Mouse (Mus musculus): ENCODE results near the gene Rprd2. TPM values are rescaled to one million over a fixed set of nuclear protein-coding genes. Genes with fewer than 3 reads are reported as not detected.
A peak's percentile ranks its signal among the peaks of the same experiment; 100 is the strongest.
"Not testable (repeated sequence)": the region's sequence is repeated elsewhere in the genome, so short reads cannot be mapped to it uniquely, and the experiment has no call there.

The Rprd2 gene
- total RNA-seq (2021): 10 to 100 TPM; 60.3 to 65.5 TPM
- long read RNA-seq, experiment 1, partial matches to known transcripts: 2 of 16 reads
- long read RNA-seq, experiment 1, other reads (novel, unspliced or antisense): 11 of 16 reads
- long read RNA-seq, experiment 2, partial matches to known transcripts: 1 of 16 reads
- long read RNA-seq, experiment 2, other reads (novel, unspliced or antisense): 15 of 16 reads

DNA sequence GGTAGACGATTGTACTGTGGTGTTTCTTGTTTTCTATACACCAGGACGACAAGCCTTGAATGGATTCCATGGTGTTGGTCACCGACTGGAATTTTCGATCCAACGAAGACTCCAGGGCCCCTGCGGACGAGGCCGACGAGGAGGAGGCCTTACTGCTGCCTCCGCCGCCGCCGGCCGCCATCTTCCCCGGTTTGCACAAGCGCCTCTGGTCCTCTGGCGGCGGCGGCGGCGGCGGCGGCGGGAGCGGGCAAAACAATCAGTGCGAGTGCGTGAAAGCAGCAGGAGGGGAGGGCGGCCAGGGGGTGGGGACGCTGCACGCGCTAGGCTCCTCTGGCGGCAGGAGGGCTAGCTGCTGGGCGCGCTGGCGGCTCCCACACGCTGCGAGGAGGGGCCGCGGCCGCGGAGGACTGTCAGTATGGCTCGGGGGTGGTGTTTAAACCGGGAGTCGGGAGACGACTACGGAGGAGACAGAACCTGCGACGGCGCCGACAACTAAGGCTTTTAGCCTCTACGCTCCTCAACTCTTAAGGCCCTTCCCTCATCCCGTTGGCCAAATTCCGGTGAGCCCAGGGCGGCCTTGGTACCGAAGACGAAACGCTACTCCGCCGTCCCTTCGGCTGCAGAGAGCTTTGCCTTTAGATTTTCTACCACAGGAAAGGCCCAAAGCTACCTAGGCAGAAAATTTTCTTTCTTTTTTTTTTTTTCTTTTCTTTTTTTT lies at the start of gene Rprd2:
Gene Rprd2, minus strand, starts transcription at position 293 of the 718 bp plus-strand sequence.
- TF ChIP-seq CTCF (conservative IDR thresholded peaks at IDR 0.05): no peak; the same call in 1 of the 2 replicates
- Histone ChIP-seq H3K4me3 (peak within 1 kb of the TSS; percentile 96), H3K27ac (peak within 1 kb of the TSS; percentile 100)
- DNase-seq (ENCODE audit: low spot score in 2 of 2): peak; percentile 74 to 82

DNA sequence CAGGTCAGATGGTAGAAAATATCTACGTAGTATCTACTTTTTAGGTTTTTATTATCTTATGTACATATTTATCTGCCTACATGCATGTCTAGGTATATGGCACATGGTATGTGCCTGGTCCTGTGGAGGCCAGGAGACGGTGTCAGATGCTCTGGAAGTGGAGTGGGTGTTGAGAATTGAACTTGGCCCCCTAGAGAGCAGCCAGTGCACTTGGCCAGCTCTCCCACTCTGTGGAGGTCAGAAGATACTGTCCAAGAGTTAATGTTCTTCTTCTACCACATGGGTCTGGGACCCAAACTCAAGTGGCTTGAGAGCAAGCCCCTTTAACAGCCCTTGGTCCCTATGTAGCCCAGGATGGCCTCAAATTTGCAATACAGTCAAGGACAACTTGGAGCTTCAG lies 48.7 kb upstream of the Rprd2 start:
- Histone ChIP-seq H3K4me3 (no peak overlapping the region), H3K27ac (no peak overlapping the region)
- no peak for DNase-seq (ENCODE audit: low spot score in 2 of 2)
- TF ChIP-seq CTCF (conservative IDR thresholded peaks at IDR 0.05): no peak

DNA sequence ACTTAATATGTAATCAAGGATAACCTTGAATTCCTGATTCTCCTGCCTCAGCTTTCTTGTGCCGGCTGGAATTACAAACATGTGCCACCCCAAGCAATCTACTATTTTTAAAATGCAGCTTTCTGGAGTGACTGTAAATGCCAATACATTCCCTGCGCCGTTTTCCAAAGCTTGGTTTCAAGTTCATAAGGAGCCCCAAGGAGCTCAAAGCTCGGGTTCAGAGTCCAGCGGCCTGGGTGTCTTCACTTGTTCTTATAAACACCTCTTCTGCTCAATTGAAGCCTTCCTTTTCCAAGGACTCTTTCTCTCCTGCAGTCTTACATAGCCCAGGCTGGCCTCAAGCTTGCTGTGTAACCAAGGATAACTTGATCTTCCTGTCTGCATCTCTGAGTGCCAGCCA lies 47.4 kb upstream of the Rprd2 start:
- H3K27ac ChIP-seq: peak overlapping the region; percentile 95; the same call in 1 of the 2 replicates
- DNase-seq (ENCODE audit: low spot score in 2 of 2): no peak
- TF ChIP-seq CTCF (conservative IDR thresholded peaks at IDR 0.05): no peak

DNA sequence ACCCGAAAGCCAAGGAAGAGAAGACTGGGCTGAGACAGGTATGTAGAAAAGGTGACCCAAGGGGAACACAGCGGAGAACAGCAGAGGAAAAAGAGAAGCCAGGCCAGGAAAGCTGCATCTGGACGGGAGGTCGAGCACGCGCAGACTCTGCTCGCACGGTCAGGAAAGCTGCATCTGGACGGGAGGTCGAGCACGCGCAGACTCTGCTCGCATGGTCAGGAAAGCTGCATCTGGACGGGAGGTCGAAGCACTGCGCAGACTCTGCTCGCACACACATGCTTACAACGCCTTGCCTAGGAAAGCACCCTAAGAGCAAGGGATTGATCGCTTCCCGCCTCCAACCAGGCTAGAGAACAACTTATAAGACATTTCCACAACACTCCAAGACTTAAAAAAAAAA lies 46.9 kb upstream of the Rprd2 start:
- no peak for TF ChIP-seq CTCF (conservative IDR thresholded peaks at IDR 0.05)
- no peak for DNase-seq (ENCODE audit: low spot score in 2 of 2)
- Histone ChIP-seq H3K4me3 (no peak overlapping the region), H3K27ac (peak overlapping the region; percentile 95)

More for the DNA sequence above, 47.4 kb upstream of the Rprd2 start:
- H3K4me3 ChIP-seq: no peak overlapping the region

DNA sequence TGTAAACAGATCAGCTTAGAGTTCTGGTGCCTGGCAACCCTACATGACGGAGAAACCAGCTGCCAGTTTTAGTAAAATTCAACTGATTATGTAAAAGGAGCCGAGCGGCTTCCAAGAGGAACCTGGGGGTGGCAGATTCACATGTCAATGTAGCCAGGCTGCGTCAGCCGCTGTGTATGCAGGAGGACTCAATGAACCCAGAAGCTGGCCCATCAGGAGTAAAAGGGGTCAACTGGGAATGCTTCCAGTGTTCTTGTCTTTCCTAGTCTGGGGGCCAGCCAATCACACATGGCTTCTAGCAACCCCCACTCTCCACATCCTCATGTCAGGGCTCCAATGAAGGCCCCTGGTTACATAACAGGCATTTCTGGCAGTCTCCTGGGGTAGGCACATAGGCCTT lies 46.4 kb upstream of the Rprd2 start:
- DNase-seq (ENCODE audit: low spot score in 2 of 2): peak; percentile 77 to 86
- peak overlapping the region; percentile 8; the same call in 1 of the 2 replicates for H3K4me3 ChIP-seq
- TF ChIP-seq CTCF (conservative IDR thresholded peaks at IDR 0.05): no peak
- H3K27ac ChIP-seq: peak overlapping the region; percentile 95

DNA sequence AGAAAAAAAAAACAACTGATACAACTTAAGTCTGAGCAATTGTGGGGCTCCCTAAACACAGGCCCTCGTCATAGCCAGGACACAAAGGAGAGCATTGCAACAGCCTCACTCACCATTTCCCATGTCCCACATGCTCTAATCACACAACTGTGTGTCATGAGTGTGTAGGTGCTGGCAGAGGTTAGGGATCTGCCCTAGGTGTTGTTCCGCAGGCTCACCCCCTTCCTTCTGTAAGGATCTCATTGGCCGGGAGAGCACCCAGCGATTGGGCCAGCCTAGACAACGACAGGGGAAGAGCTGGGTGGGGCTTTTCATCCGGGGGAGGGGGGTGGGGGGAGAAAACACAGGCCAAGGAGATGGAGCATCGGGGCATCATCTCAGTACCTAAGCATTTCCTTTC lies 44.9 kb upstream of the Rprd2 start:
- no peak overlapping the region for H3K27ac ChIP-seq
- H3K4me3 ChIP-seq: no peak overlapping the region
- no peak for DNase-seq (ENCODE audit: low spot score in 2 of 2)
- no peak for TF ChIP-seq CTCF (conservative IDR thresholded peaks at IDR 0.05)

DNA sequence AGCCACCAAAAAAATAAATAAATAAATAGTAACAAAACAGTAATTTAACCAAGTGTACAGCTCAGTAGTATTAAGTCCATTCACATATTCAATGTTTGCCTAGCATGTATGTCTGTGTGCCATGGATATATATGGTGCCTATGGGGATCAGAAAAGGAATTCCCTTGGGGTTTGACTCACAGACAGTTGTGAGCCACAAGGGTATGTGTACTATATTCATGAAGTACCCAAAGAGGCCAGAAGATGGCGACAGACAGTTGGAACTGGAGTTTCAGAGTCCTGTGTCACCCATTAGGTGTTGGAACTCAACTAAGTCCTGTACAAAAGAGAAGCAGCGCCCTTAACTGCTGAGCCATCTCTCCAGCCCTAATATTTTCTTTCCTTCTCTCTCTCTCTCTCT lies 43.1 kb upstream of the Rprd2 start:
- Histone ChIP-seq H3K4me3 (no peak overlapping the region), H3K27ac (no peak overlapping the region)
- peak; percentile 67 to 79 for DNase-seq (ENCODE audit: low spot score in 2 of 2)
- TF ChIP-seq CTCF (conservative IDR thresholded peaks at IDR 0.05): peak; percentile 82

DNA sequence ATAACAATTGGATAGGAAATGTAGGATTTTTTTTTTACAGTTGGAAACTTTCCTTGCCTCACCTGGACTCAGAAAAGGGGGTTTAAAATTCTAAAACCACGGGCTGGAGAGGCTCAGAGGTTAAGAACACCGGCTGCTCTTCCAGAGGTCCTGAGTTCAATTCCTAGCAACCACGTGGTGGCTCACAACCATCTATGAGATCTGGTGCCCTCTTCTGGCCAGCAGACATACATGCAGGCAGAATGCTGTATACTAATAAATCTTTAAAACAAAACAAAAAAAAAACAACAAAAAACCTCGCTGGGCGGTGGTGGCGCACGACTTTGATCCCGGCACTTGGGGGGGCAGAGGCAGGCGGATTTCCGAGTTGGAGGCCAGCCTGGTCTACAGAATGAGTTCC lies 42.6 kb upstream of the Rprd2 start:
- peak; percentile 50 for TF ChIP-seq CTCF (conservative IDR thresholded peaks at IDR 0.05)
- Histone ChIP-seq H3K4me3 (no peak overlapping the region), H3K27ac (no peak overlapping the region)
- DNase-seq (ENCODE audit: low spot score in 2 of 2): no peak

DNA sequence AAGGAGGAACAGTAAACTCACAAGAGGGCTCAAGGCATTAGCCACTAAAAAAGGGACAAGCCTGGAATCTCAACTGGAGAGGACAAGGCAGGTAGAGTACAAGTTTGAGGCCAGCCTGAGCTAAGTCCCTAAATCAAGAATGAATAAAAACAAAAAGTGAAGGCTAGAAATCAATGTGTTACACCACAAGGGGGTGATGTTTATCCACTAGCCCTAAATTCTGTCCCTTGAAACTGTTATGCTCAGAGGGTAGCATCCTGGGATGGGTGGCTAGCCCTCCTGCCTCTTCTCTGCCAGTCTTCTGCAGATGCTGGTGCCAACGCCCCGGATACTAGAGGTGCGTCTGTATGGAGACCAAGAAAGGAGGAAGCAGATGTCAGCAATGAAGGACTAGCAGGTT lies 41.7 kb upstream of the Rprd2 start:
- no peak overlapping the region for H3K4me3 ChIP-seq
- TF ChIP-seq CTCF (conservative IDR thresholded peaks at IDR 0.05): peak; percentile 63
- DNase-seq (ENCODE audit: low spot score in 2 of 2): no peak
- no peak overlapping the region for H3K27ac ChIP-seq

DNA sequence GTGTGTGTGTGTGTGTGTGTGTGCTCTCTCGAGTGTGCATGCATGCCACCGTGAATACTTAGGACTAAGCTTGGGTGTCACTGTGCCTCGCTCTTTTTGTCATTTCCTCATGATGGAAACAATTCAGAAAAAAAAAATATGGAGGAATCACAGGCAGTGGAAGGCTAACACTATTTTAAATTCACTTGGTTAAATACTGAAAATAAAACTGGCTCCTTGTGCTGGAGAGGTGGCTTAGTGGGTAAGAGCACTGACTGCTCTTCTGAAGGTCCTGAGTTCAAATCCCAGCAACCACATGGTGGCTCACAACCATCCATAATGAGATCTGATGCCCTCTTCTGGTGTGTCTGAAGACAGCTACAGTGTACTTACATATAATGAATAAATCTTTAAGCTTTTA lies 39.6 kb upstream of the Rprd2 start:
- H3K4me3 ChIP-seq; H3K27ac ChIP-seq; DNase-seq (ENCODE audit: low spot score in 2 of 2): not testable (repeated sequence)
- TF ChIP-seq CTCF (conservative IDR thresholded peaks at IDR 0.05): 0 out of 2 replicates have a peak, but pooled peaks have one; percentile 4

DNA sequence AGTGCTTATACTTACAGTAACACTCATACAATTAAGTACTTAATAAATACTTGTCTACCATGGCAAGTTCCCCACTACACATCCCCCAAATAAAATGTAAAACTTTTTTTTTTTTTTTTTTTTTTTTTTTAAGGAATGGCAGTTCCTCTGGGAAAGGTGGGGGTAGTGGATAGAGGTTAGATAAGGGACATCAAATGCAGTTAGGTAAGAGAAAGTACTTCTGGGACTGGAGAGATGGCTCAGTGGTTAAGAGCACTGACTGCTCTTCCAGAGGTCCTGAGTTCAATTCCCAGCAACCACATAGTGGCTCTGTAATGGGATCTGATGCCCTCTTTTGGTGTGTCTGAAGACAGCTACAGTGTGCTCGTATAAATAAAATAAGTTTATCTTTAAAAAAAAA lies 38.4 kb upstream of the Rprd2 start:
- not testable (repeated sequence) for H3K27ac ChIP-seq

DNA sequence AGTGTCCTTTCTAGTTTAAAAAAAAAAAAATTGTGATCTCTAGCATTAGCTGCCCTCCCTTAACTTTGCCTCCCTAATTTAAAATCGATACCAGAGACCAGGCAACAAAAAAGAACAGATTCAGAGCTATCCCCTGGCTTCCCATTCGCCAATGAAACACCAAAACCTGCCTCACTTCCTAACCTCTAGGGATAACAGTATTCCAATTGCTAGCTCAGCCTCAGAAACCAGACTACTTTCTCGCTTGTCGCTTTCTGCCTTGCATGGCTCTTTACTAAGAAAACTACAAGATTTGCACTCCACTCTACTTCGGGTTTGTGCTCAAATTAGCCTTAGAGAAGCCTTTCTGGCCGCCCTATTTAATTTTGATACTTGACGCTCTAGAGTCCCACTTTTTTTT lies 37.5 kb upstream of the Rprd2 start:
- peak overlapping the region; percentile 76 for H3K4me3 ChIP-seq
- H3K27ac ChIP-seq: peak overlapping the region; percentile 81
- DNase-seq (ENCODE audit: low spot score in 2 of 2): no peak
- no peak for TF ChIP-seq CTCF (conservative IDR thresholded peaks at IDR 0.05)

More for the DNA sequence above, 38.4 kb upstream of the Rprd2 start:
- not testable (repeated sequence) for H3K4me3 ChIP-seq; DNase-seq (ENCODE audit: low spot score in 2 of 2)

DNA sequence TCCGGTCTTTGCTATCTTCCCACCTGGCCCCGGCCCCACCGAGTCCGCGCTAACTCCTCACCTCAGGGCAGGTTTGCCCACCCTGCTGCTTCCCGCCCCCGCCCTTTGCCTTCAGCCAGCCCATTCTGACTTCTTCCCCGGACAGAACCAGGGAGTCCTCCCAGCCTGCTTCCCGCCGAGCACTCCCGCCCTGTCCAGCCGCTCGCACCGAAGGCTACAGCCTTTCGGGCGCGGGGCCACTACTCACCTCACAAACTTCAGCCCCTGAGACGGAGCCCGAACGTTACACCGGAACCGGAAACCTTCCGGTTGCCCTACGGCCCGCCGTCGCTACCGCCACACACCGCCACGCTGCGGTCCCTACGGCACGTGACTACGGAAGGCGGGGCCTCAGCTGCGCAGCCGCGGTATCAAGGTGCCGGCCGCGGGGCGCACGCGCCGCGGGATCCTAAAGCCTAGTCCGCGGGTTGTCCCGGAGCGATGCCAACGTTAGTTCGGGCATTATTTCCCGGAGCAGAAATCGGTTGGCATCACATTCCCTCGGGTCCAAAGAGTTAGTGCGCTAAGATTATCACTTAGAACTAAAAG lies 36.9 kb upstream of the Rprd2 start, which contains the start of gene Prpf3:
Gene Prpf3, minus strand, starts transcription at position 384 of the 588 bp plus-strand sequence.
- Histone ChIP-seq H3K27ac (peak within 1 kb of the TSS; percentile 81), H3K4me3 (peak within 1 kb of the TSS; percentile 76)
- TF ChIP-seq CTCF (conservative IDR thresholded peaks at IDR 0.05): peak; percentile 41
- peak; percentile 92 to 94 for DNase-seq (ENCODE audit: low spot score in 2 of 2)

Measured in layer of hippocampus, adult 2 months (tissue).